In the genomic region with DNA sequence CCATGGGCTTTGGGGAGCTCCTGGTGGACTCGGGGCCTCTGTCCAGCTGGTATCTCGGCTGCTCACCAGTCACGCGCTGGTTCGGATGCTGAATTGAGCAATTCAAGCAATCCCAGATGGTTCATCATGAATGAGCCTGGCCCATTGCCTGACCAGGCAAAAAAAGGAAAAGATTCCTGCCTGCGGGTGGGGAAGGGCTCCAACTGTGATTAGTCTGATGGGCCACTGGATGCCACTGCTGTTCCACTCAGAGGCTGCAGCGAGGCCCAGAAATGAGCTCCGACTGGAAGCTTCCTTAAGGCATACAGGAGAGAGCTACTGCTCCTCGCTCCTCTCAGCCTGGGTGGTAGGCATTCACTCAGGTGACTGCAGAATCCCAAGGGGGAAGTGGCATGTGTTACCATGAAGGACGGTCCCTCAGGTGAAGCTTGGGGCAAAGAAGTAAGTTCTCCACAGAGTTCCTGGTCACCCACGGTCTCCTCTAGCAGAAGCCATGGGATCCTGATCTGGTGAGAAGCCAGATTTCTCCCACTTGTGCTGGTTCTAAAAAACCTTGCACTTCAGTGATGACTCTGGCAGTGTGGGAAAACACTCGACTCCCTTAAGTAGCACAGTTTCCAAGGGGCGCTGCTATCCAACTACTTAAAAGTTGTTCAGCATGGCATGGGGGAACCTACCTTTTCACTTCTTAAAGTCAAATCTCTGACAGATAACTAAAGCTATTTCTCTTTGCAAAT, we compare ENCODE assay signal across 8 mouse cellular contexts. TPM values are rescaled to one million over a fixed set of nuclear protein-coding genes. Genes with fewer than 3 reads are reported as not detected.
DNase-seq lines count a peak whose midpoint lies in the region; ATAC-seq lines count a peak whose summit lies in the region.

No protein-coding gene starts in this region.

- peaks cover 3% of the 10 kb centered on the region; the same call in 1 of the 2 replicates for H3K27me3 ChIP-seq in hindbrain, embryonic 13.5 days
- H3K27me3 ChIP-seq in midbrain, embryonic 15.5 days (replicated peaks), result no peaks in the 10 kb centered on the region

- H3K4me2 ChIP-seq in hindbrain, embryonic 13.5 days, result no peak overlapping the region
- no peak overlapping the region for H3K4me2 ChIP-seq in midbrain, embryonic 15.5 days

- H3K4me1 ChIP-seq in hindbrain, embryonic 13.5 days (replicated peaks), result peaks cover 5% of the 10 kb centered on the region
- H3K4me1 ChIP-seq in midbrain, embryonic 15.5 days, result no peaks in the 10 kb centered on the region

- H3K27ac ChIP-seq in hindbrain, embryonic 13.5 days, result no peak overlapping the region
- no peak overlapping the region for H3K27ac ChIP-seq in midbrain, embryonic 15.5 days

- H3K4me3 ChIP-seq in hindbrain, embryonic 13.5 days, result no peak overlapping the region
- no peak overlapping the region for H3K4me3 ChIP-seq in midbrain, embryonic 15.5 days

- H3K9me3 ChIP-seq in hindbrain, embryonic 13.5 days, result no peaks in the 10 kb centered on the region
- H3K9me3 ChIP-seq in midbrain, embryonic 15.5 days, result no peaks in the 10 kb centered on the region

- peak; percentile 79 for ATAC-seq in hindbrain, embryonic 13.5 days (ENCODE audit: low FRiP score)
- peak; percentile 77 for ATAC-seq in midbrain, embryonic 15.5 days (replicated peaks)

- H3K36me3 ChIP-seq in hindbrain, embryonic 13.5 days, result no peaks in the 10 kb centered on the region
- no peaks in the 10 kb centered on the region for H3K36me3 ChIP-seq in midbrain, embryonic 15.5 days (replicated peaks)

- H3K9ac ChIP-seq in hindbrain, embryonic 13.5 days, result no peak overlapping the region
- H3K9ac ChIP-seq in midbrain, embryonic 15.5 days, result no peak overlapping the region

- peak; percentile 44 for DNase-seq in embryo, embryonic 10.5 days (ENCODE audit: low spot score)
- no peak for DNase-seq in embryo, embryonic 10 days (ENCODE audit: low spot score)
- peak; percentile 84 for DNase-seq in adrenal gland, postnatal 14 days
- DNase-seq in fibroblast of lung, adult 2 months (ENCODE audit: low read depth), result peak; percentile 89
- DNase-seq in layer of hippocampus, postnatal 10 days (ENCODE audit: low spot score in 2 of 2), result peak; percentile 88 to 91
- no peak for DNase-seq in thymus, postnatal 0 days (ENCODE audit: low spot score)

- 73% methylated on average over 13 of the region's 13 CpGs for WGBS in hindbrain, embryonic 13.5 days
- 76% methylated on average over 13 of the region's 13 CpGs for WGBS in midbrain, embryonic 15.5 days

RNA-seq across cellular contexts. Expression of gene Susd1, which starts 57.3 kb away (rescaled TPM):
- 5.1 and 5.4 TPM in 2 replicates for total RNA-seq in adrenal gland, postnatal 14 days (2021)
- 1.3 and 1.5 TPM in 2 replicates for polyA plus RNA-seq in hindbrain, embryonic 13.5 days (2015; fragmentation: Nextera tagmentation; extraction: Ambion mirVana)
- 1 to 10 TPM; 8.2 to 9.0 TPM for total RNA-seq in layer of hippocampus, postnatal 10 days (2021)
- polyA plus RNA-seq in midbrain, embryonic 15.5 days (2015; fragmentation: Nextera tagmentation; extraction: Ambion mirVana), result 0.96 and 1.1 TPM in 2 replicates
- polyA plus RNA-seq in thymus, postnatal 0 days (2015; fragmentation: Nextera tagmentation; extraction: Ambion mirVana), result 8.4 and 11.4 TPM in 2 replicates

Comparison
In these comparisons a context has a peak if more than half of its experiments do, and no peak if none do; other contexts are left out.
1. DNase-seq: peak in embryo, embryonic 10.5 days (single experiment), adrenal gland, postnatal 14 days (single experiment), fibroblast of lung, adult 2 months (single experiment) and layer of hippocampus, postnatal 10 days (2 of 2); none in embryo, embryonic 10 days (single experiment) and thymus, postnatal 0 days (single experiment).